Mouse (Mus musculus): ENCODE results near the gene Arhgap44.

DNA sequence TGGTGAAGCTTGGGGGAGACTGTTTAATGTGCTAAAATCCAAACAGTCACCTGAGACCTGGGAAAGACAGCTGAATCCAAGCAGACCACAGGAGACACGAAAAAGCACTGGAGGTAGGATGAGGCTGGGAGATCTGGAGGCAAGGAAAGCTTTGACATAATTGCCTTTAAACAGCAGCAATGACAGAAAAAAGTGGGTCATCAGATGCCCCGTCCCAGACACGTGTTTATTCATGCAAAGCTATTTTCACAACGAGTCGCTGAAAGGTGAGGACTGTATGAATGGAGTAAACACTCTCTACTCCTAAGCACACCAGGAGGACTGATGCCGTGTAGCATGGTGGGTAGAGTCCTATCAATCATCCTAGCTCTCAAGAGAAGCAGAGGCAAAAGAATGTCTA is 47.0 kb downstream of the Arhgap44 start:
- TF ChIP-seq POLR2A (IDR thresholded peaks at IDR 0.05; ENCODE audit: borderline replicate concordance, insufficient read depth, low read length) (no peak), CTCF (IDR thresholded peaks at IDR 0.05; ENCODE audit: borderline replicate concordance, insufficient read depth, low read depth, low read length) (no peak)
